Mouse (Mus musculus) frontal cortex, adult (tissue): Measurements from ENCODE around the gene Adh7.

ENCODE experiments used
- ATAC-seq: cut with Nextera tagmentation; 2 replicates; pipeline ENCODE4 v1.9.2; 2017; ENCODE audit warnings: mild to moderate bottlenecking, moderate library complexity, mixed read lengths; ENCODE audit not compliant: low TSS enrichment

Adh7 gene

DNA sequence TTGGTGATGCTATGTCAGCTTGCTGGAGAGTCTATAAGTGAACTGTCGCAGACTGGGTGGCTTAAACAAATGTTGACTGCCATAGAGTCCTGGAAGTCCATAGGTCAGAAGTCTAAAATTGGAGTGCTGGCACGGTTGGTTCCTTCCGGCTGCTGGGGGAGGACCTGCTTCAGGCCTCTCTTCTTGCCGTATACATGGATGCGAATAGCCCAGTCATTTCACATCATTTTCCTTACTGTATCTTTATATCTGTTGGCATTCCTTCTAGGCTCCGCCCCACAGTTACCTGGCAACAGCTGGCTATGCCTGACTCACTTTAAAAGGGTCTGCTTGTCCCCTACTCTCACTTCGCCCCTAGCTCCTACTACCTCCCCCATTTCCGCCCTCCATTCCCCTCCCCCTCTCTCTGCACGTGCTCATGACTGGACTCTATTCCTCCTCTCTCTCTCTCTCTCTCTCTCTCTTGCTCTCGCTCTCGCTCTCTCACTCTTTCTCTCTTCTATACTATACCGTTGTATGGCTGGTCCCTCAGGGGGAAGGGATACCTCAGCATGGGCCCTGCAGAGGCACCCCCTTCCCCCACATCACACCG is 6.9 kb downstream of the Adh7 start:
- ATAC-seq, result no peak

DNA sequence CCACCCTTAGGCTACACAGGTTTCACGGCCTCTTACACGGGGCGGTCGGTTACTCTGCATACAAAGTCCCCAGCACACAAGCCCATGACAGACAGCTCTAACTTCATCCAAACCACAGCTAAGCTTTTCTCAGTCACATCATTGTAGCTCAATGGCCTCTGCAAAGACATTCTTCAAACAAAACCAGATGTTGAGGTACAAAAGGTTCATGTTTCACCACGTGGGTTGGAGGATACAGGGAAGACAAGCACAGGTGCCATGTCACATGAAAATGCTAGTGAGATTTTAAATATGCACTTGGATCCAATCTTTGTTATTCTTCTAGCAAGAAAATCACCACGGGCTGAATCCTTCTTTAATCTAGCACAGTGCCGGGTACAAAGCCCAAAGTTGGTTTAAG is 7.8 kb downstream of the Adh7 start:
- ATAC-seq, result no peak

DNA sequence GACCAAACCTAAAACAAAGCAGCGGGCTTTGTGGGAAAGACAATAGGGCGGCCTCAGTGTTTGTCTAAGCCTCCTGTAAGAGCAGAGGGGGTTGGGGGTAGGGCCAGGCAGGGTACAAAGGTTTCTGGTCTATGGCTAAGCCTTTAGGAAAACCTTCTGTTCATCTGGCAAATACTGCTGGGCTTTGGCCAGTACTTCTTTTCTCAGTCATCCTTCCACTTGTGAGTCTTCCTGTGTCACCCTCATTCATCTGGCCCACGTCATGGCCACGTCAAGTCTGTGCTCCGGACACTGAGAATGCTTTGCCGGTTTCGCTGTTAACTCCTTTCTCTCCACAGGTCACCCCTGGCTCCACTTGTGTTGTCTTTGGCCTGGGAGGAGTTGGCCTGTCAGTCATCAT is 8.3 kb downstream of the Adh7 start:
- no peak for ATAC-seq

DNA sequence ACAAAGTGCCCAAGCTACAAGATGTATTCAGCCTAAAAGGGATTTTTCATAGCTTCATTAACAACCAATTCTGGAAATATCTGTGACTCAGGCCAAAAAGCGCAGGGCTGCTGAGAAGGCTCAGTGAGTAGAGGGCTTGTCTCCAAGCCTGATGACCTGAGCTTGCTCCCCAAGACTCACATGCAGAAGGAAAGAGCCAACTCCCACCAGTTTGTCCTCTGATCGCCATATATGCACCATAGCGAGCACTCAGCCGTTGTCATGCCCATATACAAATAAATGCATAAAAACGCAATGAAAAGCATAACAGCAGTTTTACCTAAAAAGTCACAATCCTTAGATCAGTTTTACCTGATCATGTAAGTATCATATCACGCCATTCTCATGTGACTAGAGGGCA is 8.9 kb downstream of the Adh7 start:
- ATAC-seq, result no peak

DNA sequence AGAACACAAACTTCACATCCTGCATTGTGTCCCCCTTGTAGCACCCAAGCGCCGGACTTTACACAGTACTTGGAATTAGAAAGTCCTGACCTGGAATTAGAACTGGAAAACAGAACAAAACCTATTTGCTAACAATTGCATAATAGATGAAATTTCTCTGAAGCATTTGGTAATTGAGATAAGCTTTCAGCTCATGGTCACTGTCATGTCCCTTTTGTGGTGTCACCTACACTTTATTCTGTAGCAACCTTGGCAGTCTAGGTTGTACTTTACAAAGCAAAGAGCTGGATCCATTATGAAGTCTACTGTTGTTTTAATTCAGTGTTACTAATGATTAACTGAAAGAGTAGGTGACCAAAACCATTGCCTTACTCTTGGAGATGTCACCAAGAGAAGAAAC is 9.5 kb downstream of the Adh7 start:
- ATAC-seq, result no peak

DNA sequence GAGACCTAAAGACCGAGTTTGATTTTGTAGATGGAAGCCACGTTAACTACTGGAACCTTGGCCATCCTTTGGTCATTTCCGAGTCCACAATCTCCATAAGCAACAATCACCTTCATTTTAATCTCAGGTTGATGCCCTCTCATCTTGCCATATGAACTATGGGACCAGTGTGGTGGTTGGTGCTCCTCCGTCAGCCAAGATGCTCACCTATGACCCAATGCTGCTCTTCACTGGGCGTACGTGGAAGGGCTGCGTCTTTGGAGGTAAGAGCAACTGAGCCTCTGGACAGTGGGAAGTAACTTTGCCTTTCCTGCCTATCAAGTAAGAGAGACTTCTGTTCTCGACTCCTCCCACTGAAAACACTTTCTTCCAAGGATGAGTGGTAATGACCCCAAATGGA is 10.2 kb downstream of the Adh7 start:
- ATAC-seq, result no peak

DNA sequence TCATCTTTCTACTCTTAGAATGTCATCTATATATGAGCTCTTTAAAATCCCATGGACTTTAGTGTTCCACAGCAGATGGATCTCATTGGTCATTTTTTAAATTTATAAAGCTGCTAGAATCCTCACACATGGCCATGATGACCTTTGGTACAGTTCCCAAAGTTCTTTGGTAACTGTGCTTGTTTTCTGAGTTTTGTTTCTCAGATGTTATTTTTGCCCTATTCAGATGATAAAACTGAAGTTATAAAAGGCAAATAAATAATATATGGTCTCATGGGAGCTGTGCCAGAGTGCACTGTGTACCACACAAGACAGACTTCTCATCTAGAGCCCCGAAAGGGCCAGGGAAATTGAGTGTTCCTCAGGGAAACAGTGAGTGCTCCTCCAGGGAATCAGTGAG is 11.9 kb downstream of the Adh7 start:
- ATAC-seq, result no peak

DNA sequence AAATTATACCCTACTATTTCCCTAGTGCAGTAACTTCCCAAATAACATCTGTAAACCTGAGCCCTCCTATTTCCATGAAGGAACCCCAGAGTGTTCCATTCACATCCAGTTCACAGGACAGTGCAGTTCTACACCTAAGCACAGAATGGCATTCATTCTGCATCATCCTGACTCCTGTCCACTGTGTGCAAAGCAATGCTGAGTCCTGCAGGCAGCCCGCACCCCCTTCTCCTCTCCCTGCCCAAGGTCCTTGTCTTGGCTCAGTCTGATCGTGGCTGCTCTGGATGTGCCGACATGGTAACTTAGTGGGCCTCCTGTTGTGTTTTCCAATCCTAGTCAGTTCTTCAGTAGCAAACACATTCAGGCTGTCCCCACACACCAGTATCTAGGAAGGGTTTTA is 12.7 kb downstream of the Adh7 start:
- no peak for ATAC-seq

DNA sequence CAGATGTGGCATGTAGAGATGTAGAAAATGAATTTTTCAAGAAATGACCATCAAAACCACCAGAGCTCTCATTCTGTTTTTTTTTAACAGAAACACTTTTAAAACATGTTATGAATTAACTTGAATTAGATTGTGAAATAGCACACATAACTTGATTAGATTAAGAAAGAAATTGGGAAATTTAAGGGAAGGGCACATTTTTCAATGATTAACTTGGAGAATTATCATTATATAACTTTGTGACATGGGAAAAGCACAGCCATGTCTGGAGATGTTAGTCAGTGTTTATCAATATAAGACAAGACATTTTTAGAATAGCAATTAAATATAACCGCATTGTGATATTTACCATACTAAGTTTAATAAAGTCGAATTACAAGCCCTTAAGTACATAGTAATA is 14.0 kb downstream of the Adh7 start:
- ATAC-seq, result no peak

DNA sequence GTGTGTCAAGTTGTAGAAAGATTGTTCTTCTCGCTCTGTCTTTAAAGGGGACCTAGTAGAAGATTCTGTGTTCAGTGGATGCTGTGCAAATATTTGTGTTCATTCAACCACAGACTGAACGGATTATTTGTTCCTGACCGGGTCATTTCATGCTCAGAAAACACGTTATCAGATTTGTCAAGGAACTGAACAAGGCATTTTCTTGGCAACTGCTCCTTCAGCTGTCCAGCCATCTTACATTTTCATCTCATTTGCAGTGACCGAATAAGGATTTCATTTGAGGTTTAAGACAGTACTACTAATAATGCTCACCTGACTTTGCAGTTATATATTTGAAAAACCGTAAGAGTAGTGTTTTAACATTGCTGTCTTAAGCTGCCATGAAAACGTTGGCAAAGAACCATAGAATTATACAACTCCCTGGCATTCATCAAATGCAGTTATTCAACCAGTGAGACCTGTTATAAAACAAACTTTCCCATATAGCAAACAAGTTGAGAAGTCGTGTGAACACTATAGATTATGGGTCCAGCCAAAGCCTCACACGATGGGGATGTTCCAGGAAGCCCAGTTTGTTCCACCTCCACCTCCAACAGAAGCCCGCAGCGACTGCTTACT is 19.1 kb downstream of the Adh7 start:
- peak; percentile 16; the same call in 1 of the 2 replicates for ATAC-seq

DNA sequence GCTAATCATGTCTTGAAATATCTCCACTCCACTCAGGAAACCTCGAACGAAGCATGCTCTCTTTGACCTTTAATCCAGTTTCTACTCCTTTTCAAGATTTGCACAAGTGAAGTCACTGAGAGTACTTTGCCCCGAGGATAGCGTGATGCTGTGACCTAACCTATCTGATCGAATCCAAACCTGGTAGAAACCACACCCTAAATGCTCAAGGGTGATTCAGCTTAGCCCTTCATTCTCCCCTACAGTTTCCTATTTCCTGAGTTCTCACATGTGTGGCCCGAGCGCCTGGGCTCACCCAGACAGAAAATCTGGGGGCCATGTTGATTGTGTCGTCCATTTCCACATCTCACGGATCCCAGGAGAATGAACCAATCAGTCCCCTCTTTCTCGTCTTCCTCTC is 20.5 kb downstream of the Adh7 start:
- ATAC-seq, result no peak

DNA sequence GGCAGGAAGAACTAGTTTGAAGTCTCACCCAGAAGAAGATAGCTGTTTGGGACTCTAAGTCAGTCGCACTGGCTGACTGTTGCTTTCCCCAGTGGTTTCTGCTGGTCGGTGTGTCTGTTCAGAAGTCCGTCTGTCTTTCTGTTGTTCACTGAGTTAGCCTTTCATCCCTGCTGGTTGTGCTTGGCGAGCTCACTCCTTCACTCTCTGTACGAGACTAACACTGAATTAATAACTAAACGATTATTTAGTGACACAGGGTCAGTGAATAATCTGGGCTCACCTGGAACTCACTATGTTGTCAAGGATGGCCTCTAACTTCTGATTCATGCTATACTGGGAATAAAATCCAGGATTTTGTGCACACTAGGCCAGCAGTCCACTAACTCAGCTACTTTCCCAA is 21.9 kb downstream of the Adh7 start:
- ATAC-seq, result no peak

DNA sequence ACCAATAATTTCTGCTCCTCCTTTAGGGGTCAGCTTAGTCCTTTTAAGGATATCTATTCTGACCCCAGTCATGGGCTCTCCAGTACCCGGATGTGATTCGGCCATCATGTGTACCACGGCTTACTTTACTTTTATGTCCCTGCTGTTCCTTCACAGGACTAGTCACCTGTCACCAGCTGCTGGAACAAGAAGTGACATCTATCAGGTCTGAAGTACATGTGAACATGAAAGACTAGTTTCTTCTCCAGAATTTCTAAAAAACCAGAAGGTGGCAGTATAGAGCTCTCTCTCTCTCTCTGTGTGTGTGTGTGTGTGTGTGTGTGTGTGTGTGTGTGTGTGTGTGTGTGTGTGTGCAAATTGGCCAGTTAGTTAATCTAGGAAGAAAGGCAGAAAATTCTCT is 22.9 kb downstream of the Adh7 start:
- no peak for ATAC-seq

DNA sequence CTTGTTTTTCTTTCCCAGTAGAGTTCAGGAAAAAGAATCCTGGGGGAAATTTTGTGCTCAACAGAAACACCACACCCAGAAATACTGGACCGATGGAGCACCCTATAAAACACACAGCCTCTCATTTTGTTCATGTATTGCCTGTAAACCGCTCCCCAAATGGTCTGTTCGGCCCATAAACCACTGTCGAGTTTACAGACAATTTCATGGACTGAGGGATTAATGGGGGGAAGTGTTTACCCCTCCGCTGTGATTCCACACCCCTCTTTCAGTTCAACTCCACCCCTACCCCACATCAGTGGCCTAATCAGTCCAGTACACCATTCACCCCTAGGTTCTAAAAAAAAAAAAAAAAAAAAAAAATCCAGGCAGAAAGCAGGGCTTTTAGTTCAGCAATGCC is 23.4 kb downstream of the Adh7 start:
- ATAC-seq, result no peak

DNA sequence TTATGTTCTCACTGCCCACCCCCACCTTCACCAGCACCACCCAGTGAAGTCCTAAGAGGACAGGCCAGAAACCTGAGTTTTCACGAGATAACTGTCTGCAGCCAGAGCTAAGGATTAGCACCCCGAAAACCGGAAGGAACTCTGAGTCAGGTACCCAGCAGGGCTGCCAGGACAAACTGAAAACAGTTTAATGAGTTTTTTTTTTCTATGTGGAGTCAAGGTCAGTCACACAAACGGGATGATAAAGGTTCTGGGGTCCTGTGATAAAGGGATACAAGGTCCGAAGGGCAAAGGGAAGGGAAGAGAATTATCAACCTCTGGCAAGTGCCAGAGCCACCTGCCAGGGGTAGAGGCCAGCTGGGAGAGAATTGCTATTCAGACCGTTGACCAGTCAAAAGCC is 23.8 kb downstream of the Adh7 start:
- ATAC-seq, result no peak

DNA sequence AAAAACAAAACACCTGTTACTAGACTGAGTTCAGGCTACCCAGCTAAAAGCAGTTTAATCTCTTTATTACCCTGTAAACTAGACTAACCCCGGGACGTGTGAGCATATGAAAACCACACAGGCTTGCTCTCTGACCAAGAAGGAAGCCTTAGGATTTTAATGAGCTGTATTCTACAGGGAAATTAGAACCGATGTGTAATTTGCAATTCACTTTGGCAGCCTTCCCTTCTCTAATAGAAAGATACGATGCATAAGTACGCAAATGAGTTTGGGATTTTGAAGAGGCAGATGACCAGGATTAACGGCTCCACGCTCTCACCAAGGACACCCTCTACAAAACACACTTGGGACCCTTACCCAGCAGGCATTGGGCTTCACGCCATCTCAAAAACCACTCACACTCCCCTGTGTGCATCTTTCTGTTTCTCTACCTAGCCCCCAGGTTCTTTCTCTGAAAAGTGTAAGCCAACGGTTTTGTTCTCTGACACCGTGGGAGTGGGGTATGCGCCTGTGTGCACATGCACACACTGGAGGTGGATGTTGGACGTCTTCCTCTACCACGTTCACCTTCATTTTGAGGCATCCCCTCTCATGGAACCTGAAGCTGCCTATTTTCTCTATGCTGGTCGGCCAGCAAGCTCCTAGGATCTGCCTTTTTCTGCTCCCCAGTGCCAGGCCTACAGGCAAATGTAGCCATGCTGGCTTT is 24.6 kb downstream of the Adh7 start:
- no peak for ATAC-seq

DNA sequence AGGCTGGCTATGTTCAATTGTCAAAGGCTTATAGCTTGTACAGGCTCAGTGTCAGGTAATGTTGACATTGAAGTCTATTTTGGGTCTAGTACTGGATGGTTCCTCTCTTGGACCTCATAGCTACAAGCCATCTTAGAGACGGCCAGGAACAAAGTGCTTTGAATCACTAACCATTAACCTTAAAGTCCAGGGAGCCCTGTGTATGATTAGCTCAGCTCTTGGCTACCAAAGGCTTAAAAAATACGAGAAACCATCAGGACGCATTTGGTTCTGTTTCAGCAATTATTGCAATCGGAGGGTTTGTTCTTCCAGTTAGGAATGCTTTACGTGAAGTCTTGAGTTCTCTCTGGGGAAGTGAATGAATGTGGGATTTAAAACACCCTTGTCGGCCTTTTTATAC is 25.4 kb downstream of the Adh7 start:
- ATAC-seq, result no peak

DNA sequence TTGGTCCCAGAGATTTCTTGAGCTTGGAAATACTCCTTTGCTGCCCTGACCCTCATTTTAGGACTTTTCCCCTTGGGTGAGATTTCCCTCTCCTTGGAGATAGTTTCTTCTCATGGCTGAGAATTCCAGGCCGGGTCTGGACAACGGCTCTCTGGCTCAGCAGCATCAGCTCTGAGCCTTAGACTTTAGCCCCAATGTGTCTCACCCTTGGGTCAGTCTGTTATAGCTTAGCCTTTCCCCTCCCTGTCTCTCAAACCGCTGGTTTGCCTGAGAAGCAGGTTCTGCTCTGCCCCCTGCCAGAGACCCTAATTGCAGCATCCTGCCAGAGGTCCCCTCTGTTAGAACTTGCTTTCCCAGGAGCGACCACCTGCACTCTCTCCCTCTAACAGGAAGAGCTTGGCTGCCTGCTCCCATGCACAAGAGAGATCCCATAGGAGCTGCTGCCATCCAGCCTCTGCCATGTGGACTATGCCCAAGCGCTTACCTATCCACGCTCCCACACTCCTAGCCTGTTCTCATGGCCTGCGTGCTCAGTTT is 26.8 kb downstream of the Adh7 start:
- ATAC-seq, result no peak

DNA sequence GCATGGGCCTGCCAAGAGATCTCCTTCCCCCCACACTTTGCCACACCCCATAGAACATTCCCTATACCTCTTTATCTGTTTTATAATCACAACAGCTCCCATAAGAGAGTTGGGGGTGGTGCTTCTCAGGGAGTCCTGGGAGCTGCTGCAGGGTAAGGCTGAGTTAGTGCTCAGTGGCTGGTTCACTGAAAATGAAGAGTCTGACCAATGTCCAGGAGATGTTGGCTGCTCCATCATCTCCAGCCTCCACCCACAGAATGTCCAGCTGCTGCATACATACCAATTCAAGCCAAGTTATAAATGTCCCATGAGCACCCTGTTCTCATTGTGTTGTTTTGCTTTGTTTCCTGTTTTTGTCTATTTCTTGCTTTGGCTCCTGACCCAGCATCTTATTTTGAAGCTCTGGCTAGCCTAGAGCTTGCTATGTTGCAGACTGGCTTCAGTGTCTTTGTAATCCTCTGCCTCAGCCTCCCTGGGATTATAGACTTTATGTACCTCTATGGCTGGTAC is 29.0 kb downstream of the Adh7 start:
- no peak for ATAC-seq

DNA sequence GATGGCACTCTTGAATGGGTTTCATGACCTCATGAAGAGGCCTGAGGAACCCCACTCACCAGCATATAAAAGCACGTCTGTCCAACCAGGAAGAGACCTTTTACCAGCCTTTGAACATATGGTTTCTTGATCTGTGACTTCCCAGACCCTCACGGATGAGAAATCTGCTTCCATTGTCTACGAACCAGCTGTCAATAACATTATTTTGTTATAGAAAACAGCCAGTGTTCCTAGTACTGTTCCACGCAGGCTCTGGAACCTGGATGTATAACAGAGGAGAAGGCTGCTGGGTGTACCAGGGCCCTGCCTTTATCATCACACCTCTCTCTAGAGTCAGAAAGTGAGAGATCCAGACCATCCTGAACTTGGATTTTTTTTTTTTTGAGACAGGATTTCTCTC is 29.7 kb downstream of the Adh7 start:
- no peak for ATAC-seq

DNA sequence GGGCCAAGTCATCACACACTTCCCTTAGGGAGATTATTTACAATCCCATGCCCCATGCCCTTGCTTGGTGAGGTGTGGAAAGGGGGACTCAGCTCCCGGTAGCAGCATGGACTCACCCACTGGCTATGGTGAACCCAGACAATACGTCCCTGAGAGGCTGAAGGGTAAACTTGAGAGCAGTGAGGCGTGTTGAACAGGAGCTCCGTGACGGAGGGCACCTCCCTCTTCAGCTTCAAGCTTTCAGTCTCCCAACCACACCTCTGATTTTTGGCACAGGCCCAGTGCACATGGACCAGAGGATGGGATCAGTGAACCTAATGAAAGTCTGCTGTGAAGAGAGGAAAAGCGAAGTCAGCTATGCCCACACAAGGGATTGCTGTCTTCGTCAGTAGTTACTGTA is 30.5 kb downstream of the Adh7 start:
- no peak for ATAC-seq

DNA sequence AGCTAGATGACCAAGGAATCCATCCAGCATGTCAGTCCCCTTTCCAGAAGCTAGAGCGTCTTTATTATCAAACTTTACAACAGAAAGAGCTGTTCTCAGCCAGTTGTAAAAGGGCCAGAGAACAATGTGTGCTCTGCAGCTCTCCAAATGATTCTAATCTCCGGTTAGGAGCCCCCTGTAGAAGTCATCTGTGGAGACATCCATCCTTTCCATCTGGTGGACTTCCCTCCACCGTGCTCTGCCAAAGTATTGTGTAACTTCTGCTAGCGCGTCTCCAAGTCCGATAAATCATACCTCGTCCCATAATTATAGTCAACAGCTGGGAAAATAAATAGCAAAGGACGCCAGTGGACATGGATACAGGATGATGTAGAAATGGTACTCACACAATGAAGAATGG is 31.2 kb downstream of the Adh7 start:
- no peak for ATAC-seq

DNA sequence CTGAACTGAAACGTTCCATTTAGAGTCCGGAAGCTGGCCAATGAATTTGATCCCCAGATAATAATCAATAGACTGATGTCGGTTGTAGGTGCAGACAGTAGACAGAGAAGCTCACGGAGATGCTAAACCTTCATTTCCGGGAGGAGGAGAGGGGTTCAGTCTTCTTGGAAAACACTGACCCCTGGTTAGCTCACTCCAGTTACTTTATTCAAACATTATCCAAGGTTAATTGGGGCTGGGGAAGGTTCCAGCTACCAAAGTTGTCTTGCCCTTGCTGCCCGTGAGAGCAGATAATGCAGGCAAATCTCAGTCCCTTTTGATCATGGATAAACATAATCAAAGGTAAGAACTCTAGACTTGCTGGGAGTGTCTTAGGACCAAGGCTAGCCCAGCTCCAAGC is 33.6 kb downstream of the Adh7 start:
- ATAC-seq, result no peak
